Mouse (Mus musculus): ENCODE results near the gene Ankmy1.

DNA sequence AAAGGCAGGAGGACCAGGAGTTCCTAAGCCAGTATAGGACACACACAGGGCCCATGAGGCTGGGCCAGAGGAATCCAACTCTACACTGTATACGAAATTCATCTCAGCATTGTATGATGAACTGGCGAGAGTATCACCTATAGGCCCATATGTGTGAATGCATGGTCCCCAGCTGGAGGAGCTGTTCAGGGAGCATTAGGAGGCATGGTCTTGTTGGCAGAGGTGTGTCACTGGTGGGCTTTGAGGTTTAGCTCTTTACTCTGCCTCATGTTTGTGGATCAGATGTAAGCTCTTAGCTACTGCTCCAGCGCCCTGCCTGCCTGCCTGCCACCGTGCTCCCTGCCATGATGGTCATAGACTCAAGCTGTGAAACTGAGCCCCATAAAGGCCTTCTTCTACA is 39.4 kb downstream of the Ankmy1 start:
- TF ChIP-seq EP300 (IDR thresholded peaks at IDR 0.05; ENCODE audit: low read depth) (no peak), CTCF (IDR thresholded peaks at IDR 0.05; ENCODE audit: low read depth) (no peak)
